19 mouse cellular contexts compared by ENCODE assay signal in the genomic region with DNA sequence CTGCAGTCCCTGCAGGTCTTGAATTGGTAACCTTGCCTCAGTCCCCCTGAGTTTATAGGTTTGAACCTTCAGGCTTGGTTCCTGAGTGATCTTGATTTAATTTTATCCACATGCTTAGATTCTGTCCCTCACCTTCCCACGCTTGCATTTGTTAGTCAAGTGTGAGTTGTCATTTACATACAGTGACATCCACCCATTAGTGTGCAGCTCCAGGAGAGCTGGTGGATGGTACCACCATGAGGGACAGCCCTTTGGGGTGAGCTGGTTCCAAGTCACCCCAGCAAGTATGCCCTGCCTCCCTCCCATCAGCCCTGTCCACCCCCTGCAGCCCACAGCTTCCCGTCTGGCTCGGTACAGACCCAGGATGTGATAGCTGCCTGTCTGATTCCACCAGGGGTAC.
DNase-seq lines count a peak whose midpoint lies in the region; ATAC-seq lines count a peak whose summit lies in the region.
"Had no signal": no experiment of that assay in that cellular context is flagged by ENCODE, and none has a peak within 500 bp of the region (broad histone marks: within the 10 kb centered on the region; RNA-seq: fewer than 3 reads in every experiment).

No protein-coding gene starts in this region.

- peaks cover 81% of the 10 kb centered on the region for H3K4me1 ChIP-seq in hindbrain, embryonic 13.5 days (replicated peaks)
- H3K4me1 ChIP-seq in hindbrain, embryonic 11.5 days (replicated peaks; ENCODE audit: control insufficient read depth, insufficient read depth, low read length), result peaks cover 11% of the 10 kb centered on the region
- H3K4me1 ChIP-seq in megakaryocyte, embryonic 14.5 days, result peaks cover 94% of the 10 kb centered on the region

- H3K36me3 ChIP-seq in hindbrain, embryonic 13.5 days, result peaks cover 11% of the 10 kb centered on the region; the same call in 1 of the 2 replicates
- H3K36me3 ChIP-seq in hindbrain, embryonic 11.5 days (ENCODE audit: control insufficient read depth, insufficient read depth, low read length), result no peaks in the 10 kb centered on the region
- H3K36me3 ChIP-seq in megakaryocyte, embryonic 14.5 days (replicated peaks; ENCODE audit: low read length), result peaks cover 83% of the 10 kb centered on the region
- H3K36me3 ChIP-seq: hindbrain, embryonic 12.5 days had no signal

- no peak overlapping the region for H3K9ac ChIP-seq in hindbrain, embryonic 13.5 days
- H3K9ac ChIP-seq in hindbrain, embryonic 11.5 days (ENCODE audit: low read depth, low read length), result no peak overlapping the region
- H3K9ac ChIP-seq: embryonic facial prominence, embryonic 13.5 days; heart, embryonic 12.5 days; hindbrain, embryonic 12.5 days had no signal

- no peak for DNase-seq in hindbrain, embryonic 11.5 days (ENCODE audit: low spot score)
- DNase-seq in brain, adult 2 months (ENCODE audit: low read depth, low spot score), result peak; percentile 62
- DNase-seq in lung, postnatal 36 days, result no peak
- DNase-seq: adrenal gland, adult 2 months; adrenal gland, postnatal 36 days; cerebellum, adult 11 months; cerebellum, adult 8-10 months; cerebellum, postnatal 14 days; gastrocnemius, postnatal 14 days; heart, postnatal 36 days had no signal

- WGBS in hindbrain, embryonic 13.5 days, result 73% methylated on average over 3 of the region's 3 CpGs
- 77% methylated on average over 3 of the region's 3 CpGs for WGBS in hindbrain, embryonic 11.5 days

- no peaks in the 10 kb centered on the region for H3K9me3 ChIP-seq in hindbrain, embryonic 13.5 days
- H3K9me3 ChIP-seq in hindbrain, embryonic 11.5 days (ENCODE audit: control insufficient read depth, low read length), result no peaks in the 10 kb centered on the region
- no peaks in the 10 kb centered on the region for H3K9me3 ChIP-seq in megakaryocyte, embryonic 14.5 days
- H3K9me3 ChIP-seq: embryonic facial prominence, embryonic 13.5 days; heart, embryonic 12.5 days; hindbrain, embryonic 12.5 days had no signal

- H3K4me2 ChIP-seq in hindbrain, embryonic 13.5 days, result no peak overlapping the region
- H3K4me2 ChIP-seq in hindbrain, embryonic 11.5 days (replicated peaks; ENCODE audit: low read depth, low read length), result no peak overlapping the region
- H3K4me2 ChIP-seq: embryonic facial prominence, embryonic 13.5 days; heart, embryonic 12.5 days; hindbrain, embryonic 12.5 days had no signal

- ATAC-seq in hindbrain, embryonic 13.5 days (ENCODE audit: low FRiP score), result no peak
- ATAC-seq in hindbrain, embryonic 11.5 days (ENCODE audit: low FRiP score), result no peak
- ATAC-seq in megakaryocyte, adult 5-6 weeks (ENCODE audit: poor library complexity, severe bottlenecking), result no peak
- ATAC-seq in common myeloid progenitor, adult 5-6 weeks (replicated peaks; ENCODE audit: low read depth, poor library complexity, severe bottlenecking), result peak; percentile 20; the same call in 1 of the 2 replicates
- ATAC-seq: forebrain, embryonic 14.5 days; hindbrain, postnatal 0 days had no signal

- peak overlapping the region; percentile 12; the same call in 1 of the 2 replicates for H3K27ac ChIP-seq in hindbrain, embryonic 13.5 days
- no peak overlapping the region for H3K27ac ChIP-seq in hindbrain, embryonic 11.5 days (ENCODE audit: low read depth, low read length)
- H3K27ac ChIP-seq: embryonic facial prominence, embryonic 13.5 days; hindbrain, embryonic 12.5 days; hindbrain, postnatal 0 days had no signal

- H3K27me3 ChIP-seq in hindbrain, embryonic 13.5 days, result no peaks in the 10 kb centered on the region
- H3K27me3 ChIP-seq in hindbrain, embryonic 11.5 days (ENCODE audit: control insufficient read depth, insufficient read depth, low read length), result no peaks in the 10 kb centered on the region
- no peaks in the 10 kb centered on the region for H3K27me3 ChIP-seq in megakaryocyte, embryonic 14.5 days (replicated peaks)
- H3K27me3 ChIP-seq: embryonic facial prominence, embryonic 13.5 days; heart, embryonic 12.5 days; hindbrain, embryonic 12.5 days had no signal

- no peak overlapping the region for H3K4me3 ChIP-seq in hindbrain, embryonic 13.5 days
- no peak overlapping the region for H3K4me3 ChIP-seq in hindbrain, embryonic 11.5 days (ENCODE audit: low read depth, low read length)
- peak overlapping the region; percentile 82 for H3K4me3 ChIP-seq in megakaryocyte, embryonic 14.5 days (replicated peaks)
- H3K4me3 ChIP-seq: embryonic facial prominence, embryonic 13.5 days; heart, embryonic 12.5 days; hindbrain, embryonic 12.5 days had no signal
